Mouse (Mus musculus): ENCODE measurements around the gene Emc4.
A peak's percentile ranks its signal among the peaks of the same experiment; 100 is the strongest.

Gene Emc4

GRCm38 (mm10) chr2:112360012-112360780 lies 7.6 kb downstream of the Emc4 start:
- no peak for TF ChIP-seq GATA4 (IDR thresholded peaks at IDR 0.05; ENCODE audit: insufficient replicate concordance, low read length)

- no peak for TF ChIP-seq GATA4 (IDR thresholded peaks at IDR 0.05; ENCODE audit: insufficient replicate concordance, low read length)
These were observed 8.2 kb downstream of the Emc4 start for GRCm38 (mm10) chr2:112359611-112360010.

- no peak for TF ChIP-seq GATA4 (IDR thresholded peaks at IDR 0.05; ENCODE audit: insufficient replicate concordance, low read length)
These were observed 14.0 kb downstream of the Emc4 start for GRCm38 (mm10) chr2:112353685-112354455.

GRCm38 (mm10) chr2:112348246-112348645 lies 19.6 kb downstream of the Emc4 start:
- no peak for TF ChIP-seq GATA4 (IDR thresholded peaks at IDR 0.05; ENCODE audit: insufficient replicate concordance, low read length)

GRCm38 (mm10) chr2:112341117-112341516 lies 26.7 kb downstream of the Emc4 start:
- no peak for TF ChIP-seq GATA4 (IDR thresholded peaks at IDR 0.05; ENCODE audit: insufficient replicate concordance, low read length)

- no peak for TF ChIP-seq GATA4 (IDR thresholded peaks at IDR 0.05; ENCODE audit: insufficient replicate concordance, low read length)
These were observed 28.1 kb downstream of the Emc4 start for GRCm38 (mm10) chr2:112339736-112340135.

GRCm38 (mm10) chr2:112337211-112337610 lies 30.6 kb downstream of the Emc4 start:
- no peak for TF ChIP-seq GATA4 (IDR thresholded peaks at IDR 0.05; ENCODE audit: insufficient replicate concordance, low read length)

GRCm38 (mm10) chr2:112332051-112332898 lies 35.6 kb downstream of the Emc4 start:
- peak; percentile 47; the same call in 1 of the 2 replicates for TF ChIP-seq GATA4 (IDR thresholded peaks at IDR 0.05; ENCODE audit: insufficient replicate concordance, low read length)

GRCm38 (mm10) chr2:112328069-112328777 lies 39.6 kb downstream of the Emc4 start:
- TF ChIP-seq GATA4 (IDR thresholded peaks at IDR 0.05; ENCODE audit: insufficient replicate concordance, low read length) = no peak

- no peak for TF ChIP-seq GATA4 (IDR thresholded peaks at IDR 0.05; ENCODE audit: insufficient replicate concordance, low read length)
These were observed 48.9 kb downstream of the Emc4 start for GRCm38 (mm10) chr2:112318905-112319304.

- no peak for TF ChIP-seq GATA4 (IDR thresholded peaks at IDR 0.05; ENCODE audit: insufficient replicate concordance, low read length)
These were observed 49.6 kb downstream of the Emc4 start for GRCm38 (mm10) chr2:112318227-112318626.

- TF ChIP-seq GATA4 (IDR thresholded peaks at IDR 0.05; ENCODE audit: insufficient replicate concordance, low read length) = no peak
These were observed 52.2 kb downstream of the Emc4 start for GRCm38 (mm10) chr2:112315638-112316037.
